Mouse (Mus musculus) embryonic facial prominence, embryonic 11.5 days (tissue): Measurements from ENCODE around the gene Selenbp2. TPM values are rescaled to one million over a fixed set of nuclear protein-coding genes. Genes with fewer than 3 reads are reported as not detected.
"Not testable (repeated sequence)": the region's sequence is repeated elsewhere in the genome, so short reads cannot be mapped to it uniquely, and the experiment has no call there.

ENCODE experiments used
- ATAC-seq: fragments of 200-750 bp; cut with Nextera tagmentation; replicated peaks from 2 replicates; pipeline ENCODE4 v1.8.0; 2017; ENCODE audit warnings: low read depth; ENCODE audit not compliant: insufficient number of reproducible peaks, low FRiP score, low TSS enrichment
- DNase-seq: peaks from one replicate; pipeline ENCODE4 v3.0.0-alpha.2; 2015; ENCODE audit warnings: low spot score
- H3K27ac ChIP-seq: fragments of 300-500 bp; sonication (generic); replicated peaks from 2 replicates; pipeline ENCODE4 v1.5.1; 2014; ENCODE audit warnings: mild to moderate bottlenecking, low read depth, low read length, control low read depth
- H3K27me3 ChIP-seq: fragments of 300-500 bp; sonication (generic); 2 replicates; pipeline ENCODE4 v1.6.1; 2014; ENCODE audit warnings: mild to moderate bottlenecking, low read length, moderate library complexity, mixed read lengths; ENCODE audit not compliant: control insufficient read depth, insufficient read depth
- H3K36me3 ChIP-seq: fragments of 300-500 bp; sonication (generic); replicated peaks from 2 replicates; pipeline ENCODE4 v1.6.1; 2014; ENCODE audit warnings: low read depth, mild to moderate bottlenecking, low read length, moderate library complexity, mixed read lengths; ENCODE audit not compliant: control insufficient read depth, insufficient read depth
- H3K4me1 ChIP-seq: fragments of 300-500 bp; sonication (generic); 2 replicates; pipeline ENCODE4 v1.6.1; 2014; ENCODE audit warnings: low read length, mixed read lengths; ENCODE audit not compliant: control insufficient read depth, insufficient read depth
- H3K4me2 ChIP-seq: fragments of 300-500 bp; sonication (generic); 2 replicates; pipeline ENCODE4 v1.6.1; 2014; ENCODE audit warnings: low read depth, mild to moderate bottlenecking, control low read depth, low read length, moderate library complexity
- H3K4me3 ChIP-seq: fragments of 300-500 bp; sonication (generic); 2 replicates; pipeline ENCODE4 v1.5.1; 2014; ENCODE audit warnings: low read depth, low read length, control low read depth
- H3K9ac ChIP-seq: fragments of 300-500 bp; sonication (generic); replicated peaks from 2 replicates; pipeline ENCODE4 v1.6.1; 2014; ENCODE audit warnings: mild to moderate bottlenecking, control low read depth, low read length
- H3K9me3 ChIP-seq: fragments of 300-500 bp; sonication (generic); replicated peaks from 2 replicates; pipeline ENCODE4 v1.6.1; 2016; ENCODE audit warnings: mild to moderate bottlenecking, low read length, inconsistent platforms, mixed read lengths; ENCODE audit not compliant: control insufficient read depth
- WGBS: fragments of 180-500 bp; shearing (Covaris S2); extraction: QIAGEN DNeasy Blood & Tissue Kit; methylation state at CpG from one replicate; pipeline ENCODE4 v1.1.7; 2014; 5-methylcytosine and 5-hydroxymethylcytosine counted together
- polyA plus RNA-seq: library from polyadenylated mRNA; unstranded; fragments of >200 nt; fragmentation: Nextera tagmentation; extraction: Ambion mirVana; gene quantifications from 2 replicates; pipeline ENCODE4 v1.2.1, GENCODE M21; 2014

Selenbp2 gene
- polyA plus RNA-seq, 1 experiment from 2014 or later: not detected

GRCm38 (mm10) chr3:94660841-94661240 lies 32.5 kb upstream of the Selenbp2 start:
- not testable (repeated sequence) for H3K4me1 ChIP-seq, H3K27me3 ChIP-seq, H3K4me2 ChIP-seq, H3K4me3 ChIP-seq, H3K36me3 ChIP-seq, H3K9ac ChIP-seq, H3K27ac ChIP-seq, H3K9me3 ChIP-seq, ATAC-seq, DNase-seq
- WGBS: 88% methylated on average over 2 of the region's 2 CpGs

- H3K4me1 ChIP-seq, H3K9me3 ChIP-seq, DNase-seq, H3K4me2 ChIP-seq, ATAC-seq, H3K27me3 ChIP-seq, H3K9ac ChIP-seq, H3K27ac ChIP-seq, H3K4me3 ChIP-seq, H3K36me3 ChIP-seq: not testable (repeated sequence)
- WGBS: 83% methylated on average over 3 of the region's 5 CpGs
Observed at GRCm38 (mm10) chr3:94665060-94665802, 28.1 kb upstream of the Selenbp2 start.

DNA sequence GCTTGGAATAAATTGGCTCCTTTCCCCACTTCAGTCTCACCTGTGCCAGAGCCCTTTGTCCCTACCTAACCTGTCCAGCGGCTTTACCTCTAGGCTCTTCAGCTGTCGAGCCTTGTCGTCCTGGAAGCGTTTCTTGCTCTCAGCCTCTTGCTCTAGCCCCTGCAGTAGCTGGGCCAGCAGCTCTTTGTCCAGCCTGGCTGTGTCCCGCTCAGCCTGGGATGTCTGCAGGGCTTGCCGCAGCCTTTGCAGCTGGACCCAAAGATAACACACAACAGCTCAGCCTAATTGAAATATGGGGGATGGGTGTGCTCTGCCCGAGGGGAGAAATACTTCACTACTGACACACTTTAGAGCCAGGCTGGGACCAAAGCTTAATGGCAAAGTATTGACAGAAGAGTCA lies 27.5 kb upstream of the Selenbp2 start:
- WGBS: 25% methylated on average over 7 of the region's 7 CpGs
- not testable (repeated sequence) for H3K27me3 ChIP-seq, H3K4me1 ChIP-seq, DNase-seq, H3K4me3 ChIP-seq, H3K36me3 ChIP-seq, H3K4me2 ChIP-seq, H3K27ac ChIP-seq, H3K9ac ChIP-seq, H3K9me3 ChIP-seq, ATAC-seq

- not testable (repeated sequence) for H3K27me3 ChIP-seq, H3K4me3 ChIP-seq, H3K4me1 ChIP-seq, H3K9me3 ChIP-seq, DNase-seq, H3K4me2 ChIP-seq, ATAC-seq, H3K36me3 ChIP-seq, H3K27ac ChIP-seq, H3K9ac ChIP-seq
- 87% methylated on average over 9 of the region's 9 CpGs for WGBS
Observed at GRCm38 (mm10) chr3:94675101-94675500, 18.3 kb upstream of the Selenbp2 start.

- Histone ChIP-seq H3K9me3 (no peaks in the 10 kb centered on the region), H3K4me1 (no peaks in the 10 kb centered on the region), H3K4me3 (no peak overlapping the region), H3K9ac (no peak overlapping the region), H3K27me3 (no peaks in the 10 kb centered on the region), H3K36me3 (no peaks in the 10 kb centered on the region), H3K27ac (no peak overlapping the region), H3K4me2 (no peak overlapping the region)
- no peak for ATAC-seq
- DNase-seq: peak; percentile 3
- WGBS: 67% methylated on average over 8 of the region's 8 CpGs
Observed at GRCm38 (mm10) chr3:94679351-94679841, 14.0 kb upstream of the Selenbp2 start.

DNA sequence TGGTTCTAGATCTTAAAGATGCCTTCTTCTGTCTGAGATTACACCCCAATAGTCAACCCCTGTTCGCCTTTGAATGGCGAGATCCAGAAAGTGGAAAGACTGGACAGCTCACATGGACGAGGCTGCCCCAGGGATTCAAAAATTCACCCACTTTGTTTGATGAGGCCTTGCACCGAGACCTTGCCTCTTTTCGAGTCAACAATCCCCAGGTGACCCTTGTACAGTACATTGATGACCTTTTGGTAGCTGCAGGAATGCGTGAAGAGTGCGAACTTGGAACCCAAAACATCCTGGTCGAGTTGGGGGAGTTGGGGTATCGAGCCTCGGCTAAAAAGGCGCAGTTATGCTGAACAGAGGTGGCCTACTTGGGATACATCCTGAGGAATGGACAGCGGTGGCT lies 13.3 kb upstream of the Selenbp2 start:
- not testable (repeated sequence) for H3K9ac ChIP-seq, DNase-seq, H3K9me3 ChIP-seq, H3K27me3 ChIP-seq, H3K4me1 ChIP-seq, H3K27ac ChIP-seq, H3K36me3 ChIP-seq, ATAC-seq, H3K4me2 ChIP-seq, H3K4me3 ChIP-seq
- WGBS: 91% methylated on average over 12 of the region's 12 CpGs

DNA sequence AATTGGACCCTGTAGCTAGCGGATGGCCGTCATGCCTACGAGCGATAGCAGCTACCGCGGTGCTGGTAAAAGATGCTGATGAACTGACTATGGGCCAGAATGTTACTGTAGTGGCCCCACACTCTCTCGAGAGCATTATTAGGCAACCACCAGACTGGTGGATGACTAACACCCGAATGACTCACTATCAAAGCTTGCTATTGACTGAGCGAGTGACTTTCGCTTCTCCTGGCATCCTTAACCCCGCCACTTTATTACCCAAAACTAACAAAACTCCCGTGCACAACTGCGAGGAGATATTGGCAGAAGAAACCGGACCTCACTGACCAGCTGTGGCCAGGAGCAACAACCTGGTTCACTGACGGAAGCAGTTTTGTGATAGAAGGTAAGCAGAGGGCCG lies 12.6 kb upstream of the Selenbp2 start:
- Histone ChIP-seq H3K9me3 (no peaks in the 10 kb centered on the region), H3K4me2 (no peak overlapping the region), H3K27me3 (no peaks in the 10 kb centered on the region), H3K4me1 (no peaks in the 10 kb centered on the region), H3K9ac (no peak overlapping the region), H3K36me3 (no peaks in the 10 kb centered on the region), H3K27ac (no peak overlapping the region), H3K4me3 (no peak overlapping the region)
- 87% methylated on average over 16 of the region's 16 CpGs for WGBS
- ATAC-seq (no peak), DNase-seq (no peak)

DNA sequence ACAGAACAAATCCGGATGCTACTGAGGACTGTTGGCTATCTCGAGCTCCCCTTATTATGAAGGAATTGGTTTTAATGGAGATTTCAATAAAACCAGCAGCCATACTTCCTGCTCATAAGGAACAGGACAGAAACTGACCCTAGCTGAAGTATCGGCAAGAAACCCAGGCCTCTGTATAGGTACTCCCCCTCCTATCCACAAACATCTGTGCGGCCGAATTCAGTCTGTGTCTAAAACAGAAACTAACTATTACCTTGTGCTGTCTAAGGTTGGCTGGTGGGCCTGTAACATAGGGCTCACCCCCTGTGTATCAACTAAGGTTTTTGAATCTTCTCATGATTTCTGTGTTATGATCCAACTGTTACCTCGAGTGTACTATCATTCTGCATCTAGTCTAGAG lies 9.7 kb upstream of the Selenbp2 start:
- no peak overlapping the region for H3K4me2 ChIP-seq
- H3K4me1 ChIP-seq: no peaks in the 10 kb centered on the region
- DNase-seq: no peak
- H3K9me3 ChIP-seq: no peaks in the 10 kb centered on the region
- H3K27ac ChIP-seq: no peak overlapping the region
- no peak overlapping the region for H3K4me3 ChIP-seq
- H3K9ac ChIP-seq: no peak overlapping the region
- no peaks in the 10 kb centered on the region for H3K27me3 ChIP-seq
- WGBS: 84% methylated on average over 6 of the region's 6 CpGs
- no peaks in the 10 kb centered on the region for H3K36me3 ChIP-seq
- no peak for ATAC-seq
